Mouse (Mus musculus): ENCODE results near the gene Ppp3r2.

DNA sequence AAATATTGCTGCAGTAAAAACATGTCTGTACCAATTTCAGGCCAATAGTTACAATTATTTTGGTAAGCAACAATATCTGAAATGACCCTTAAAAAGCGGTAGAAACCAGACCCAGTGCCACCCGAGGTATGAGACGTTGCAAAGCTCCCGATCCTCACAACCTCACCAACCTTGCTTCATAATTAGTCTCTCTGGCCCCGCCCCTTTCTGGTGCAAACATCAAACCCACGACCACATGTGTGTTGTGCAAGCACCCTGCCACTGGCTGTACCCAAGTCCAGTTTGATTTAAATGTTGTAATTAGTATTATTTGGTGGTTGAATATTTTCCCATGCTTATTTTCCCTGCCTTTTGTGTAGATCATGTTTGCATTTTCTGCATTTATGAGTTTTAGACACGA is 5.0 kb downstream of the Ppp3r2 start:
- TF ChIP-seq POLR2A (IDR thresholded peaks at IDR 0.05; ENCODE audit: control insufficient read depth, extremely low read depth, insufficient read depth, low read length, poor library complexity) (no peak), CTCF (IDR thresholded peaks at IDR 0.05; ENCODE audit: borderline replicate concordance, control insufficient read depth, extremely low read depth, insufficient read depth, low read length, poor library complexity) (no peak)
